Mouse (Mus musculus): ENCODE data around the gene Mgst1. TPM values are rescaled to one million over a fixed set of nuclear protein-coding genes. Genes with fewer than 3 reads are reported as not detected.

Mgst1 gene
- total RNA-seq (2021), result 2,017 and 2,361 TPM in 2 replicates
- long read RNA-seq, transcript Mgst1-201 (4 exons, 1,167 nt), result major isoform, 2,235 of 2,584 reads
- long read RNA-seq, transcript Mgst1-205 (5 exons, 913 nt), result minor isoform, 15 of 2,584 reads
- long read RNA-seq, partial matches to known transcripts, result 298 of 2,584 reads
- long read RNA-seq, other reads (novel, unspliced or antisense), result 27 of 2,584 reads

DNA sequence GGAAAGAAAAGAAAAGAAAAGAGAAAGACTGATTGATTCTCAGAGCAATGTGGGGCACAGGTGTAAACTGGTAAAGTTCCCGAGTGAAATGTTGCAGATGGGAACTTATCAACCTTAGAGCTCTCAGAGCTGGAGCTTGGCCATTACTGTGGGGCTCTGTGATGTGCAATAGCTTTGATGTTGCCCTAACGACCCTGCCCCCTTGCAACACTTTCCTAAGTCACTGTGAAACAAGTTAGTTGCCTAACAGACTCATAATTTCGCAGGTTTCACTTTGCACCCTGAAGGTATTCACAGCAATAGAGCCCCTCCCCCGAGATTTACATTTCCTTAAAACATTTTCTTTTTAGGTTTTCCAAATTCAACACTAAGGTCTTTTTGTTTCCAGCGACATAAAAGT, at the start of gene Mgst1:
Gene Mgst1 (plus strand): TSS at position 387 of the 400 bp plus-strand sequence.
- DNase-seq, result peak; percentile 17

DNA sequence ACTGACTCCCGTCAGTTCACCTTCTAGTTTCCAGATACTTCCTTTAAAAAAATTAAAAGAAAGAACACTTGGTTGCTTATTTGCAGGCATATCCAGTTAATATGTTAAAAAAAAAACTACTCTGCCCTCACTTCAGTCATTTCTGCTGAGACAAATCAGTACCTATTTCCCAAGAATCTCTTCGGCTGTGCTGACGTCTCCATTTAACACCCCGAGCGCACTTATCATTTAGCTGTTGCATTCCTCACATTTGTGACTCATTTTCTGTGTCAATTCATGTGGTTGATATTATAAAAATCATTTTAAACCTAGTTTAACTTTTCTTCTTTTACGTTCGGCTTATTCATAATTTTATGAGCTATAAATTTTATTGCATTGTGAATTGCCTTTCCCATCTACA, 47.7 kb upstream of the Mgst1 start:
- no peak for DNase-seq

DNA sequence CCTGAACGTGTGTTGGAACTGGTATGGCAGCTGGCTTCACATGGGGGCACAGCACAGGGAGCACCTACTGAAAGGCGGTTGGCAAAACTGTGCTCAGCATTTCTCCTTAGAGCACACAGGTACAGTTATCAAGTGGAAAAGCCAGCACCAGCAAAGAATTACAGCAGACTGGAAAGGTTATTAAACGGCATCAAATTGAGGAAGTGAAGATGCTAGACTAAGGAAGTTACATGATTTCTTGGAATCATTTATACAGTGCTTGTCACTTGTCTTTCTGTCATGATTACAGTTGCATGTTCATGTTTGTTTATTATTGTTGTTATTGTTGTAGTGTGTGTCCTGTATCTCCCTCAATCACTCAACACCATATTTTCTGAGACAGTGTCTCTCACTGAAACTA, 45.1 kb upstream of the Mgst1 start:
- DNase-seq, result no peak

DNA sequence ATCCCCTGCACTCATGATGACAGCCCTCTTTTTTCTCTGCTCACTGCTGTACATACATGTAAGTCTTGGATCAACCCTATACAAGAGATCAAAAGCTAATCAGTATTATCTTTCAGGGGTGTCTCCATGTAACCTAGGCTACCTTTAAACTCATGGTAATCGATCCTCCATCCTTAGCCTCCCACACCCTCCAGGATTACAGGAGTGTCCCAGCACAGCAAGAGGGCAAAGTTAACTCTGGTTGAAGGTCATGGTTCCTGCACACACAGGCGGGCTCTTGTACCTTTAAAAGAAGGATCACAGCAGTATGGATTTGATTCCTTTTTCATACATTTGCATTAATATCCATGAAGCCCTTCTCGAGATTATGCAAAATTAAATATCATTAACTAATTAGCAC, 40.5 kb upstream of the Mgst1 start:
- DNase-seq, result no peak

DNA sequence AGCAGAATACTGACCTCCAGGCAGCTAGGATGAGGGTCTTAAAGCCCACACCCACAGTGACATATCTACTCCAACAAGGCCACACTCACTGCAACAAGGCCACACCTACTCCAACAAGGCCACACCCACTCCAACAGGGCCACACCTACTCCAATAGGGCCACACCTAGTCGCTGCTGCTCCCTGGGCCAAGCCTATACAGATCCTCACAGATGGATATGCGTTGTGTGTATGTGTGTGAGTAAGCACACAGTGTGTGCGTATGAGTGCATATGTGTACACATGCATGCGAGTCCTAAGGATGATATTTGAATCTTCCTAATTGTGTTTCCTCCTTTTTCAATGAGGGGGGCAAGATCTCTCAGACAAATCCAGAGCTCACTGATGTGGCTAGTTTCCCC, 38.3 kb upstream of the Mgst1 start:
- no peak for DNase-seq

DNA sequence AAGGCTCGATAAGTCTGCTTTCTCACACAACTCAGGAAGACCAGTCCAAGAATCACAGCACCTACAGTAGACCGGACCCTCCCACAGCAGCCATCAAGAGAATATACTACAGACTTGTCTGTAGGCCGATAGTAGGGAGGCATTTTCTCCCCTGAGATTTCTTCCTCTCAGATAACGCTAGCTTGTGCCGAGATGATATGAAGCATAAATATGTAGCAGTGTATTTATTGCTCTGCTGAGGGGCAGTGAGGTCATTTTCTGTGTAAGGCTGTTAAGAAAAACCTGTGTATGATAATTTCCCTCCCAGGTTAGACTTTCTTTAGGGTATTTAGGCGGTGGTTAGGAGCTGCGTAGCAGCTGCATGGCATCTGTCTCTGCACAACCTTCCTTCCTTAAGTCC, 37.2 kb upstream of the Mgst1 start:
- DNase-seq, result no peak

DNA sequence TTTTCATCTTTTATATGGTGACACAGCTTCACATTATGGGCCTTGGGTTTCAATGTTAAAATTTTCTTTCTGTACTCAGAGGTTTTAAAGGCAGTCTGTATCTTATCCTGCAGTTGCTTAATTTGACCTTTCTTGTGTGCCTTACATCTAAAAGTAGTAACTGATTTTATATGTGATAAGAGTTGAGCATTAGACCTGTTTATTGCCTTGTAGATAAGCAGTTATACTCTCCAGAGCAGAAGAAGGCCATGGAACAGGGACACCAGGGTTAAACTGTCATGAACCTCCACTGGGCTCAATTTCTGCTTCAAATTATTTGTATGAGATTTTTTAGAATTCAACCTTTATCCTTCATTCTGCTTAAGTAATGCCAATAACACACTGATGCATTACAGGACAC, 35.6 kb upstream of the Mgst1 start:
- DNase-seq, result no peak

DNA sequence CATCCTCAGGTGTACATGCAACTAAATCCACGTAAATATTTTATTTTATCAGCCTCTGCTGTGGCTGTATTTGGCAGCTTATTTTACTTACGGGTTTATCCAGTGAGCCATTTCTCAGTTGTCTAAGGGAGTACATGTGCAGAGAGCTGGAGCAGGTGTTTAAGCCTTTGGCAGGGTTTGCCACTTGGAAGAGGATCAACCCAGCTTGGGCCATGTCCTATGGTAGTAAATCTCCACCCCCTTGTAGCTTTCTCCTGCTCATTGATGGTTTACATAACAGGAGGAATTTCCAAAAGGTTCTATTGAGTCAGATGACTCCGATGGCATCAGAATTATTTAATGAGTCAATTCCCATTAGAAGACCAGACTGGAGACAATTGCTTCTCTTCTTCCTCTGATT, 22.6 kb upstream of the Mgst1 start:
- DNase-seq, result no peak

DNA sequence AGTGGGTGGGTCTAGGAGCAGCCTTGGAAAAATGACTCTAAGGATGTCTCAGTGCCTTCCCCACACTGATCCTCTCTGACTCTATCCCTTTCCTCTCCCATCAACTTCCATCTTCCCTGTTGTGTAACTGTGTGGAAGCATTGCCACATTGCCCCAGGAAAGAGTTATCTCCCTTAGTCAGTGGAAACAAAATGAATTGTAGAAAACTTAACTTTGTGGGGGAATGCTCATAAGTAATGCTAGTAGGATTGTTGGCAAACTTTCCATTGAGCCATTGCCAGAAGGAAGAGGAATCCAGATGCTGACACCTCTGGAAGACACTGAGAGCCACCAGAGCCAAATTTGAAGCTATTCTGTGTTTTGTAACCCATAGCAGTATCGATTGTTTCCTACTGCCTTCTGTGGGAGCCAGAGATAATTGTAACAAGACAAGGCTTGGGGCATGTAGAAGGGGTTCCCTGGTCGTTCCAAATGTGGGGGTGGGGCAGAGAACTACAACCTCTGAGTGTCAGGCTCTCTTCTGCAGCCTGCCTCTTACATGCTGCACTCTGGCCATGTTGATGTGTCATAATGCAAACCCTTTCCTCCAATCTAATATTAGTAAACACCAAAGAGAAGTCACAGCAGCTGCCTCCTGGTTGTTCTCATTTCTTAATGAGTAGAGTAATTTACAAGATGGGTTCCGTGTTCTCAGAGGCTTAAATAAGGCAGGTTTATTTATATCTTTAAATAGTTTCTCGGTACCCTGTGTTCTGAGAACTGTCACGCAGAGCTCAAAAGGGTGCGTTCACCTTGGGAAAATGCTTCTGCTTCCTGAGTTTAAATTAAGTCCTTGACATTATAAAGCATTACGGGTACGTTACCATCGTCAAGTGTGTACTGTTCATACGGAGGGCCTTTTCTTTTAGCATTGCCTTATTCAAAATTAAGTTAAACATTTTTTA, 11.5 kb upstream of the Mgst1 start:
- DNase-seq, result no peak

DNA sequence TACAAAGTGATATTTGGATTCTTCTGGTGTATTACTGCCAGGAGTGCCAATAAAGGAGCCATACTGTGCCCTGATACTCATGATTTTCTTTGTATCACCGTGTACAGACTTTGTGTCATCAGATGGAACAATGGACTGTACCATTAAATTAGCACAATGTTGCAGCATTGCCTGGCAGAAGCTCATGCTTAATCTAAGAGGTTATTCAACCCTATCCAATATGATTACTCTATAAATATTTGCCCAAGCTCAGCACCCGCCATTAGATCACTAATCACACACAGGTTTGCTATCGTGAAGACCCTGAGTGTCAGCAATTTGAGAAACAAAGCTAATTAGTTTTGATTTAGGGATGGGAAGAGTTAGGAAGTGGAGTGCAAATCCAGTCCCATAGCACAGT, 9.6 kb upstream of the Mgst1 start:
- DNase-seq, result no peak

DNA sequence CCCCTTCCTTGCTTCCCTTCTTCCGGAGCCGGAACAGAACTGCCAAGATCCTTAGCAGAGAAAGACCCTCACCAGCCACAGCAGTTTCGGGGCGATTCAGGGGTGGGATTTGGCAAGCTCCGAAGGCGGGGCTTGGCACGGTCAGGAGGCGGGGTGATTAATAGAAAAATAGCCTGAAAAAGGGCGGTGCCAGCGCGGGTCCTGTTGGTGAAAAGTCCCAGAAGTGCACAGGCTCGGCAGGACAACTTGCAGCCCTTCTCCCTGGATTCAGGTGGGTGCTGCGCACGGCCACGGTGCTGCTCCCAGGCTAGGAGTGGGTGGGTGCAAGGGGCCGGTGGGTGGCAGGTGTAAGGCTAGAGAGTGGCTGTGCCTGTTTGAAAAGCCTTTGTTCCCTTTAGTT, 220 bp downstream of the Mgst1 start:
- DNase-seq, result peak; percentile 82

DNA sequence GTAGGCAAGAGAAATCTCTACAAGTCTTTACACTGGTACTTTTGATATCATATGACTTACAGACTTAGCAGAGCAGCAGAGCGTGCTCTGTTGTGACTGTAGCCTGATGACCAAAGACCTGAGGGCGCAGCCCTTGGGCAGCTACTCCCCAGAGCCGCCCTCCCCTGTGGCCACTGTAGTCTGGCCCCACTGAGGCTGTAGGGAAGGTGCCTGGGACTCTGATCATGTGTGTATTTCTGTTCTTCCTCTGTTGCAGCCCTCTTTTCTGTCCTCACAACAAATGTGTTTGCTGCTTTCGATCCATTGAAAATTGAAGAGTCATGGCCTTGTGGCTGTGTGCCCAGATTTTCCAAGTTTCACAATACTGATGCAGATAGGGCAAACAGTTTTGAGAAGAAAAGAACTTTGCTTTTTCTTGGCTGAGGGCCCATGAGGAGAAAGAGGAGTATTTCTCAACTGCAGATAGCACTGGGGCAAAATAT, 1.0 kb downstream of the Mgst1 start:
- peak; percentile 80 for DNase-seq

DNA sequence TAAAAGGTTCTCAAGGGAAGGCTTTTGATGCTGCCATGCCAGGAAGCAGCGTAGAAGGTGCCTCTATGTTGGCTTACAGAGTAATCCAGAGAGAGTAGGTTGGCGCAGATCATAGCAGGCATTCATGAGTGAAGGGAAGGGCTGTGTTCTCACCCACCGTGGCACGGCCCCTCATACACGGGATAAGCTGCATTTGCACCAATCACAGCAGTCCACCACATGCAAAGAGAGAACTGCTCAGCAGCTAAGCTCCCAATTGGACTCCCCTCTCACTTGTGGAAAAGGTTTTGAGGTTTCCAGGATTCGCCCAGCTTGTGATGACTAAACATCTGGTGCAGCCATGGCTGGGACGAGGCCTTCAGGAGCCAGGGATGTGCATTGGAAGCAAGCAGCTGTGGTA, 2.5 kb downstream of the Mgst1 start:
- DNase-seq, result no peak

DNA sequence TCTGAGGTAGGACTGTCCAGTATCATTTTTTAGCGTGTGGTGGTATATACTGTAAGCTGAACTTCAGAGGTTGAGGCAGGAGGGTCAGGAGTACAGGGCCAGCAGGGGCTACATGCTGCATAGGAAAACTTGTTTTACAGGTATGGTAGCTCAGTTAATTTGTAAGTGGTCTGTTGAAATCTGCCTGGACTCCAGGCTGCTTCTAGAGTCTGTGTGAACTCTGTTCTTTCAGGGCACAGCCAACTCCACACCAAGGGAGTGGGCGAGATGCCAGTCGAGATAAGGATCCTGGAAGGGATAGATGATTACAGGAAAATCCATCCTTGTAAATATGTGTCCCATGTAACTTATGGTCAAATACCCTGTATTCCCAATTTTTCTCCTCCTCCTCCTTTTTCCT, 3.3 kb downstream of the Mgst1 start:
- DNase-seq, result peak; percentile 72

DNA sequence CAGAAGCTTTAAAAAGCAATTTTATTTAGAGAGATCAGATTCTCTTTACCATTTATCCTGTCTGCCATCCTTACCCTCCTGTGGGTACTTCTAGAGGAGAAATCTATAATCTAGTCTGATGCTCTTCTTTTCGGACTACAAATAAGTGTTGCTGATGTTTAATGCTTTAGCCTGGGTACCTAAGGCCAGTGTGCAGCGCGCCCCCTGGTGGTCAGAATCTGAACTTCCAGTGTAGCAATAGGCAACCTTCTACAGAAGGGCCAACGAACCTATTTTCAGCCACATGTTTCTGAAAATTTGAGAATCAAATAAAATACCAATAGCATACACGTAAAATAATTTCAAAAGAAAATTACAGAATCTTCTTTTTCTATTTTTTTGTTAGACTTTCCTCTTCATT, 13.0 kb downstream of the Mgst1 start:
- peak; percentile 86 for DNase-seq

DNA sequence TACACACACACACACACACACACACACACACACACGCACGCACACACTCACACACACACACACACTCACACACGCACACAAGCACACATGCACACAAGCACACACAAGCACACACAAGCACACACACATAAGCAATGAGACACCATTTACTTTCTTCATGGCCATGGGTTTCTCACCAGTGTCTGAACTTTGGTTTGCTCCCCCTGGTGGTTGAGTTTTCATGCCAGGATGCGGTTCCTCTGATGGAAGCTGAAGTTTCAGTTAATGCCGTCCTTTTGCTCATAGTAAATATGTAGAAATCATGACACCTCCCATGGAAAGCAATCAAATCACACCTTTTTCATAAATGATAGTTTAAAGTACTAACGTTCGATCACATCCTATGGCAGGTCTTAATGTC, 23.8 kb downstream of the Mgst1 start:
- peak; percentile 49 for DNase-seq

DNA sequence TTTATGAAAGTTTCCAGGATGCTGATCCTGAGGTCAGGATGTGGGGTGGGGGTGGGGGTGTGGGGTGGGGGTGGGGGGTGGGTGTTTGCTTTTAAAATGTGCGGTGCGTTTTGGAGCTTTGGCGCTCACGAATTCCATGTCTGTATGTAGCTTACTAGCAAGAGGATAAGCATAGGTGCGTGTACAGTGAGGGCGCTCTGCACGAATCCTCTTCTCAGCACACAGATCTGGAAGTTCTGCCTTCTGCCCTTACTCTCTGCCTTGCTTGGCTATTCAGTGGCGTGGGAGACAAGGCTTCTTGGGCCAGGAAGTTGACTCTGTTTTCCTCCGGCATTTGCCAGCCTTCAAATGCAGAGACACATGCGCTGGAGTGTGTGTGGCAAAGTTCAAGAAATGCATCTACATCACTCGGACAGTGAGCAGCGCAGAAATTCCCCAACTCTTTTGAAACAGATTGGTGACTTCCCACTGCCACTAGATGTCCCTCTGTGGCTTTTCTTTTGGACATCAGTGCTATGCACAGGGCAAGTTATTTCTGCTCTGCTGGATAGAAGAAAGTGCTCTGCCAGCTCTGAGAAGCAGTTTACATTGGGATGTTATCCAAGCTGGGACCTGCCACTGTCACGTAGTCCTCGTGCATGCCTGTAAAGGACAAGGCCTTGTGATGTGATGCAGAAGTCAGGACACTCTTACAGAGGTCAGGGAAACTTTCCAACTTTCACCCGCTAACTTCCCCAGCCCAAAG, 31.5 kb downstream of the Mgst1 start:
- no peak for DNase-seq

Other genes with a start within 250 kb of the Mgst1 start
- gene Slc15a5, start 60.4 kb upstream of the Mgst1 start, total RNA-seq (2021), result 0.76 TPM in 1 of 2 replicates, not detected in the other

All from adrenal gland, postnatal 25 days (tissue).